Mouse (Mus musculus): ENCODE results near the gene Hcfc2. TPM values are rescaled to one million over a fixed set of nuclear protein-coding genes. Genes with fewer than 3 reads are reported as not detected.
A peak's percentile ranks its signal among the peaks of the same experiment; 100 is the strongest.

Hcfc2 gene
- polyA plus RNA-seq, 1 experiment from 2014 or later, result 11.4 TPM

- Histone ChIP-seq H3K9ac (no peak overlapping the region), H3K27ac (no peak overlapping the region), H3K4me3 (replicated peaks) (no peak overlapping the region), H3K27me3 (no peaks in the 10 kb centered on the region; the same call in 1 of the 2 replicates), H3K9me3 (replicated peaks) (no peaks in the 10 kb centered on the region), H3K4me1 (replicated peaks) (no peaks in the 10 kb centered on the region), H3K4me2 (no peak overlapping the region), H3K36me3 (no peaks in the 10 kb centered on the region)
- DNase-seq (no peak), ATAC-seq (ENCODE audit: low read depth) (no peak)
- WGBS (ENCODE audit: insufficient replicate concordance), result 66% methylated on average over 6 of the region's 6 CpGs
These were observed 19.0 kb upstream of the Hcfc2 start for GRCm38 (mm10) chr10:82676949-82677348.

DNA sequence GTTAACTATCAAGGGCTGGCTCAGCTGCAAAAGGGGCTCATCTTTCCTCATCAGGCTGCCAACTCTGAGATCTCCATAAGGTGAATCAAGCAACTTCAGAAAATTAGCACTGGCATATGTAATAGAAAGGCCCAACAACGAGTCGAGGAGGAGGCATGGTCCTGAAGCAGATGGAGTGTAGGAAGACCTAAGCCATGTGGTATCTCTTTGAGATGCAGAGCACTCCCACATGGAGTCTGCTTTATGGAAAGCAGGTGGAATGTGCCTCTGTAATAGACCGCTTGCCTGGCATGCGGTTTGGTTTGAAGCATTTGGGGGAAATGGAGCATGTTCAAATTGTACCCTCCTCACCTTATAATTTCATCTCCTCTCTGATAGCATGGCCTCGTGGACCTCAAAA, 15.2 kb upstream of the Hcfc2 start:
- peaks cover 10% of the 10 kb centered on the region for H3K4me1 ChIP-seq (replicated peaks)
- H3K4me3 ChIP-seq (replicated peaks), result no peak overlapping the region
- no peaks in the 10 kb centered on the region for H3K36me3 ChIP-seq
- 73% methylated on average over 5 of the region's 5 CpGs for WGBS (ENCODE audit: insufficient replicate concordance)
- no peak overlapping the region for H3K27ac ChIP-seq
- no peak overlapping the region for H3K9ac ChIP-seq
- ATAC-seq (ENCODE audit: low read depth), result no peak
- DNase-seq, result no peak
- H3K9me3 ChIP-seq (replicated peaks), result no peaks in the 10 kb centered on the region
- H3K27me3 ChIP-seq, result no peaks in the 10 kb centered on the region; the same call in 1 of the 2 replicates
- H3K4me2 ChIP-seq, result no peak overlapping the region

- no peaks in the 10 kb centered on the region for H3K36me3 ChIP-seq
- H3K4me1 ChIP-seq (replicated peaks), result peaks cover 12% of the 10 kb centered on the region
- no peak for DNase-seq
- ATAC-seq (ENCODE audit: low read depth), result no peak
- H3K27ac ChIP-seq, result no peak overlapping the region
- WGBS (ENCODE audit: insufficient replicate concordance), result 74% methylated on average over 7 of the region's 7 CpGs
- no peak overlapping the region for H3K4me2 ChIP-seq
- H3K9me3 ChIP-seq (replicated peaks), result no peaks in the 10 kb centered on the region
- no peak overlapping the region for H3K9ac ChIP-seq
- H3K27me3 ChIP-seq, result no peaks in the 10 kb centered on the region; the same call in 1 of the 2 replicates
- no peak overlapping the region for H3K4me3 ChIP-seq (replicated peaks)
These were observed 14.3 kb upstream of the Hcfc2 start for GRCm38 (mm10) chr10:82681639-82682038.

GRCm38 (mm10) chr10:82685440-82685839, 10.5 kb upstream of the Hcfc2 start:
- ATAC-seq (ENCODE audit: low read depth) (peak; percentile 94), DNase-seq (peak; percentile 29)
- Histone ChIP-seq H3K4me1 (replicated peaks) (peaks cover 14% of the 10 kb centered on the region), H3K36me3 (no peaks in the 10 kb centered on the region), H3K9me3 (replicated peaks) (no peaks in the 10 kb centered on the region), H3K27ac (no peak overlapping the region; the same call in 1 of the 2 replicates), H3K27me3 (peaks cover 14% of the 10 kb centered on the region), H3K4me2 (no peak overlapping the region), H3K4me3 (replicated peaks) (no peak overlapping the region), H3K9ac (no peak overlapping the region)
- 21% methylated on average over 2 of the region's 2 CpGs for WGBS (ENCODE audit: insufficient replicate concordance)

DNA sequence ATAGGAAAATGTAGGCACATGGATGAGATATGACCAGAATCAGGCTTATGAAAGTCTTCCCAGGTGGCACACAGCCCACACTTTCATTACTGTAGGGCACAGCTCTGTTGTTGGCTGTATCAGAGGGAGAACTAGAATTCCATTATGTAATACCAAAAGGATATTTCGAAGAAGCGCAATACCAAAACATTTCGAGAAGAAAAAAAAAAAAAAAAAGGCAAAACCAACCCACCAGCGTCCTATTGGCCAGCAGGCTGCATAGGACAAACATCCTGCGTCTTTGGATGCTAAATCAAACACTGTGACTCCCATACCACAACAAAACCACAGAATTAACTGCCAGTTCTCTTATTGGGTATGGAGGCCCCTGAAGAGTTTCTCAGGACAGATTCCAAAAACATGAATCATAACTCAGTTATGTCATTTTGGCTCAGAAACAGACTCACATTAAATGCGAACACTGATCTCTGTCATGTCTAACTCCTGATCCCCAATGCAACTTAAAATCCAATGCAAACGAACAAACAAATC, 6.2 kb upstream of the Hcfc2 start:
- no peak for DNase-seq
- H3K36me3 ChIP-seq, result no peaks in the 10 kb centered on the region
- no peak for ATAC-seq (ENCODE audit: low read depth)
- no peak overlapping the region for H3K4me2 ChIP-seq
- peaks cover 18% of the 10 kb centered on the region for H3K4me1 ChIP-seq (replicated peaks)
- no peak overlapping the region for H3K4me3 ChIP-seq (replicated peaks)
- peaks cover 26% of the 10 kb centered on the region for H3K27me3 ChIP-seq
- no peaks in the 10 kb centered on the region for H3K9me3 ChIP-seq (replicated peaks)
- H3K27ac ChIP-seq, result no peak overlapping the region
- no peak overlapping the region for H3K9ac ChIP-seq
- WGBS (ENCODE audit: insufficient replicate concordance), result 46% methylated on average over 7 of the region's 7 CpGs

GRCm38 (mm10) chr10:82690494-82690893, 5.5 kb upstream of the Hcfc2 start, which contains the start of gene Glt8d2:
TSS of gene Glt8d2 (minus strand) at chr10:82690650.
- no peak within 1 kb of the TSS for H3K4me3 ChIP-seq (replicated peaks)
- ATAC-seq (ENCODE audit: low read depth) (no peak), DNase-seq (no peak)
- peaks cover 11% of the 10 kb centered on the region for H3K4me1 ChIP-seq (replicated peaks)
- 10% methylated on average over 14 of the region's 14 CpGs for whole genome bisulfite sequencing (ENCODE audit: insufficient replicate concordance)
- H3K9me3 ChIP-seq (replicated peaks), result no peaks in the 10 kb centered on the region
- no peaks in the 10 kb centered on the region for H3K36me3 ChIP-seq
- no peak within 1 kb of the TSS for H3K9ac ChIP-seq
- peaks cover 26% of the 10 kb centered on the region for H3K27me3 ChIP-seq
- H3K4me2 ChIP-seq, result peak within 1 kb of the TSS; percentile 35; the same call in 1 of the 2 replicates
- no peak within 1 kb of the TSS for H3K27ac ChIP-seq

GRCm38 (mm10) chr10:82696453-82697079, 606 bp downstream of the Hcfc2 start:
- 26% methylated on average over 4 of the region's 4 CpGs for WGBS (ENCODE audit: insufficient replicate concordance)
- no peak for DNase-seq
- Histone ChIP-seq H3K4me1 (replicated peaks) (peaks cover 39% of the 10 kb centered on the region), H3K4me2 (no peak overlapping the region), H3K9ac (no peak overlapping the region), H3K27ac (peak overlapping the region; percentile 6; the same call in 1 of the 2 replicates), H3K9me3 (replicated peaks) (no peaks in the 10 kb centered on the region), H3K36me3 (no peaks in the 10 kb centered on the region), H3K27me3 (peaks cover under 1% of the 10 kb centered on the region; the same call in 1 of the 2 replicates), H3K4me3 (replicated peaks) (no peak overlapping the region)
- ATAC-seq (ENCODE audit: low read depth), result no peak

GRCm38 (mm10) chr10:82697305-82697898, 1.4 kb downstream of the Hcfc2 start:
- Histone ChIP-seq H3K9ac (no peak overlapping the region), H3K36me3 (0 out of 2 replicates have a peak, but pooled peaks cover 5% of the 10 kb centered on the region), H3K4me1 (replicated peaks) (peaks cover 39% of the 10 kb centered on the region), H3K9me3 (replicated peaks) (no peaks in the 10 kb centered on the region), H3K4me3 (replicated peaks) (no peak overlapping the region), H3K27ac (no peak overlapping the region), H3K4me2 (no peak overlapping the region), H3K27me3 (no peaks in the 10 kb centered on the region)
- 50% methylated on average over 3 of the region's 3 CpGs for WGBS (ENCODE audit: insufficient replicate concordance)
- ATAC-seq (ENCODE audit: low read depth), result no peak
- peak; percentile 3 for DNase-seq

DNA sequence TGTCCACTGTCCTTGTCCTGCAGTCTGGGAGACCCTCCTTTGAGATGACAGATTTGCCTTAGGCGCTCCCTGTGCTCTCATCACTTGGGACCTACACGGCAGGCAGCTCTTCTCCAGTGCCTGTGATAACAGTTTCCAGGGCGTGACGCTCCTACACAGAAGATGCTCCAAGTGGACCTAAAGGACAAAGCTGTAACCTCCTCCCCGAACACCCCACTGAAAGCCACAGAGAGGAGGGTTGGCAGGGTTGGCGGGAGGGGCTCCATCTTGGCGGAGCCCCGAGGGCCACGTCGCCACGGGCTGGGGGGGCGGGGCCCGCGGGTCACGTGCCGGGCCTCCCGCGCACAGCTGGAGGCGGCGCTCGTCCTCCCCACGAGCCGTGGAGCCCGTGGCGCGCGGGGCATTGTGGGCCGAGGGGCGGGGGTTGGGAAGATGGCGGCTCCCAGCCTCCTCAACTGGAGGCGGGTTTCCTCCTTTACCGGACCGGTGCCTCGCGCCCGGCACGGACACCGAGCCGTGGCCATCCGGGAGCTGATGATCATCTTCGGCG, 2.8 kb downstream of the Hcfc2 start:
- peak; percentile 92 for ATAC-seq (ENCODE audit: low read depth)
- Histone ChIP-seq H3K9me3 (replicated peaks) (no peaks in the 10 kb centered on the region), H3K27ac (peak overlapping the region; percentile 54), H3K4me2 (peak overlapping the region; percentile 81), H3K36me3 (0 out of 2 replicates have a peak, but pooled peaks cover 5% of the 10 kb centered on the region), H3K4me1 (replicated peaks) (peaks cover 39% of the 10 kb centered on the region), H3K27me3 (no peaks in the 10 kb centered on the region), H3K9ac (peak overlapping the region; percentile 85), H3K4me3 (replicated peaks) (peak overlapping the region; percentile 90)
- DNase-seq, result peak; percentile 79
- under 1% methylated on average over 41 of the region's 42 CpGs for WGBS (ENCODE audit: insufficient replicate concordance)

GRCm38 (mm10) chr10:82699296-82699941, 3.5 kb downstream of the Hcfc2 start:
- Histone ChIP-seq H3K4me1 (replicated peaks) (peaks cover 39% of the 10 kb centered on the region), H3K27ac (peak overlapping the region; percentile 54), H3K9ac (peak overlapping the region; percentile 85), H3K36me3 (peaks cover 9% of the 10 kb centered on the region; the same call in 1 of the 2 replicates), H3K4me3 (replicated peaks) (peak overlapping the region; percentile 90), H3K4me2 (peak overlapping the region; percentile 81), H3K27me3 (no peaks in the 10 kb centered on the region), H3K9me3 (replicated peaks) (no peaks in the 10 kb centered on the region)
- peak; percentile 42 for DNase-seq
- ATAC-seq (ENCODE audit: low read depth), result peak; percentile 69
- WGBS (ENCODE audit: insufficient replicate concordance), result 2% methylated on average over 53 of the region's 59 CpGs

GRCm38 (mm10) chr10:82741354-82741753, 45.4 kb downstream of the Hcfc2 start:
- H3K27ac ChIP-seq, result no peak overlapping the region
- no peaks in the 10 kb centered on the region for H3K27me3 ChIP-seq
- H3K4me2 ChIP-seq, result no peak overlapping the region
- ATAC-seq (ENCODE audit: low read depth), result no peak
- H3K36me3 ChIP-seq, result peaks cover 44% of the 10 kb centered on the region
- no peak overlapping the region for H3K9ac ChIP-seq
- H3K9me3 ChIP-seq (replicated peaks), result no peaks in the 10 kb centered on the region
- H3K4me3 ChIP-seq (replicated peaks), result no peak overlapping the region
- H3K4me1 ChIP-seq (replicated peaks), result no peaks in the 10 kb centered on the region
- no peak for DNase-seq
- 84% methylated on average over 8 of the region's 8 CpGs for WGBS (ENCODE audit: insufficient replicate concordance)

Measured in liver, embryonic 13.5 days (tissue).